Mouse (Mus musculus) yolk sac, embryonic 10.5 days (tissue): ENCODE measurements around the gene Speer4d.

Experiments
- DNase-seq: peaks from one replicate; pipeline ENCODE4 v3.0.0-alpha.2; 2017; ENCODE audit warnings: low spot score

Speer4d gene

DNA sequence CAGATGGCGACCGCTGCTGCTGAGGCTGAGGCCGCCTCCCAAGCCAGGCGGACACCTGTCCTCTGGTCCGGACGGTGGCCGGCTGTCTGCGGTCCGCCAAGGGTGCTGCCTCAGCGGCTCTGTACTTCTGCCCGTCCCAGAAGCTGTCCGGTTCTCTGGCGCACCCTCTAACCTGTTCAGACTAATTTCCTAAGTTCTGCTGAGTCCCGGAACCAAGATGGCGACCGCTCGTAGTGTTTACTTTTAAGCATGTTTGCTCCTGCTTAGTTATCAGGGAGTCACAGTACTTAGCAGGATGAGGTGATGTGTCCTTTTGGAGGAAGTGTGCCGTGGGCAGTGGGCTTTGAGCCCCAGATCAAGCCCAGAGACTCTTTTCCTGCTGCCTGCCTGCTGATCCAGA lies 51.9 kb downstream of the Speer4d start:
- peak; percentile 1 for DNase-seq
